Mouse (Mus musculus): Measurements from ENCODE around the gene Tns1.

Tns1 gene

DNA sequence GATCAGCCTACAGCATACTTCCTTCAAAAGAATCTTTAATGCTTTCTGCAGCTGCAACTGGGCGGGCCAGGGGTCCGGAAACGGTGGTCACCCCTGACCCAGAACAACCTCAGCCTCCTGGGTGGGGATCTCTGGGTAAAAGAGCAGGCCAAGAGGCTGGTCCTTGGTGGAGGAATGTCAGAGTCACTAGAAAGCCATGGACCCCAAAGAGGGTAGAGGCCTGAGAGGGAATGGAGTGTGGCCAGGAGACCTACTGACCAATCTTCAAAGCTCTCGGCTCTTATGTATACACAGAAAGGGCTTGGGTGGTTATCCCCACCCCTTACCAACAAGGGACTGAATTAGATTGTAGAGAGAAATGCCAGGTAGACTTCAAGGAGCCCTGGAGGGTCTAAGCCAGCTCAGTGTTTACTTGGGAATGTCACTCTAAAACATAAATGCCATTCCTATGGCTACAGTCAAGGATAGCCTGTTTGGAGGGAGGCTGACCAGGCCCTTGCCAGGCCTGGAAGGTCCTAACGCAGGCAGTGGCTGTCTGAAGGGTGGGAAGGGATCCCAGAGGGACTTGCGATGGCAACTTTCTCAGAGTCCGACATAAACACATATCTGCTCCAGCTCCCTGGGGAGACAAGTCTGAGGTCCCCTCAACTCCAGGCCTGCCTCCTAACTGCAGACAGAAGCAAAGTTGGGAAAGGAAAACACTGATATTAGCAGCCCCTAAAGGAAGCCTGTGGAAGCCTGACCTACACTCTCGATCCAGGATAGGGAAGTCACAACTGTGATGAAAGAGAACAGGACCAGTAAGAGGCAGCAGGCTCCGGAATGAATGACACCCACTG lies 92.3 kb downstream of the Tns1 start:
- no peak for DNase-seq (ENCODE audit: low spot score in 2 of 2)

DNA sequence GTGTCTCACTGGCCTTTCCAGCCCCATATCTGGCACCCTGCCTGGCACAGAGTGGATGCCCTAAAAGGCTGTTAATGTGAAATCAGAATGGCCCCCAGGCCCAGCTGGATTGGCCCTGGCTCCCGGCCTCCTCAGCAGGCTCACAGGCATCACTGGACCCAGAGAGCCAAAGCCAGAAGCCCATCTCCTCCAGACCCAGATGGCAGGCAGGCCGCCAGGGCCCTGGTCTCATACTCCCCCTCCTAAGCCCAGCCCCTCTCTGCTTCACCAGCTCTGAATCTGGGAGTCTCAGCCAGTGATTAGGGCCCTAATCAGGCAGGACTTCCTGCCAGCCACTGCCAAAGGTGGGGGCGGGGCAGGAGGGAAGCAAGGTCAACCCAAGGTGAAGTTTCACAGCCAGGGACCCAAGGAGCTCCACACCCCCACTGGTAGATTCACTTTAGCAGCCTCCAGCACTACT lies 93.3 kb downstream of the Tns1 start:
- peak; percentile 45 to 52 for DNase-seq (ENCODE audit: low spot score in 2 of 2)

GRCm38 (mm10) chr1:74030285-74030684 lies 94.0 kb downstream of the Tns1 start:
- DNase-seq (ENCODE audit: low spot score in 2 of 2), result no peak

DNA sequence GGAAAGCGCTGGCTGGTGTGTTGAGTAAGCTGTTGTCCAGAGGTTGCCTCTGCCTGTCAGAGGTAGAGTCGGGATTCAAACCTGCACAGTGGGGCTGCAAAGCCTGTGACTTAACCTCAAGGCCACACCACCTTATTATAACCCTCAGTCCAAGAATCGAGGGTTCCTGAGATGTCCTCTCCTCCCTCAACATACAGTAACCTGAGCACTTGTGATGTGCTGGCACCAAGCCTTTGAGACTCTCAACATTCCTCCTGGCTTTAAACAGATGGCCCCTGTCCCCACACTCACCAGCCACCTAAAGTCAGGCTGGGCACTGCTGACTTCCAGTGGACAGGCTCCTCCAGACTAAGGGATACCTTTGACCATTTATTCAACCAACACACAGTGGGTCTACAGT lies 94.6 kb downstream of the Tns1 start:
- no peak for DNase-seq (ENCODE audit: low spot score in 2 of 2)

DNA sequence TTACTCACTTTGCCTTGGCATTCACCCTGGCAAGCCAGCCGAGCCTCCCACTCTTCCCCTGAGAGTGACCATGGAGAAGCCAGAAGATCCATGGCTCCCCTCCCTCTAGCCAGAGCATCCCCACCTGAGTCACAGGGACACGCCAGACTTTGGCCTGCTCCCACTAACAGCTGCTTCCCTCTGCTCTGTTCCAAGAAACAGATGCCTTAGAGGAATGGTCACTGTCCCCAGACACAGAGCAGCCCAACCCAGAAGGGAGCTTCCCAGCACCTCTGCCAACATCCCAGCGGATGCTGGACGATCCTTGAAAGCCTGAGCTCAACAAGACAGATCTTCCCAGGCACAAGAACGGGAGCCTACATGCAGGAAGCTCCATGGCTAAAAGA lies 95.4 kb downstream of the Tns1 start:
- DNase-seq (ENCODE audit: low spot score in 2 of 2), result no peak

GRCm38 (mm10) chr1:74028118-74028880 lies 96.0 kb downstream of the Tns1 start:
- DNase-seq (ENCODE audit: low spot score in 2 of 2), result no peak

DNA sequence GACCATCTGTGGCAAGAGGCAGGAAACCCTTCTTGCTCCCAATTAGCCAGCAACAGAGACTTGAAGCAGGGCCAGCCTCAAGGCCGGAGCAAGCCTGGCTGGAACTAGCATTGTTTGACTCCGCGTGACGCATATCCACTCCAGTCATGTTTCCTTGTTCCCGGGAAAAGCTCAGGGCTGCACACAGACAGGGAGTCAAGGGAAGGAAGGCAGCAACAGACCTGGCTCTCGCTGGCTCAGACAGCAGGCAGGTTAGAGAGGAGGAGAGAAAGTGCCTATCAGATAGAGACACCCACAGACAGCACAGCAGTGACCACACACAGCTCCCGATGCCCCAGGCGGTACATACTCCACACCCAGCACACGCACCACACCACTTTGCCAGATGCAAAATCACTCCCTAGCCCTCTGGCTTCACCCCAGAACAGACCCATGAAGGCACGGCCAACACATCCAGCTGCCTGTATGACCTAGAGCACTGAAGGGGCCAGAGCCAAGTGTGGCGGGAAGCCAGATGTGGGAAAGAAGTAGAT lies 96.6 kb downstream of the Tns1 start:
- peak in 1 of 2 experiments; percentile 37 for DNase-seq (ENCODE audit: low spot score in 2 of 2)

DNA sequence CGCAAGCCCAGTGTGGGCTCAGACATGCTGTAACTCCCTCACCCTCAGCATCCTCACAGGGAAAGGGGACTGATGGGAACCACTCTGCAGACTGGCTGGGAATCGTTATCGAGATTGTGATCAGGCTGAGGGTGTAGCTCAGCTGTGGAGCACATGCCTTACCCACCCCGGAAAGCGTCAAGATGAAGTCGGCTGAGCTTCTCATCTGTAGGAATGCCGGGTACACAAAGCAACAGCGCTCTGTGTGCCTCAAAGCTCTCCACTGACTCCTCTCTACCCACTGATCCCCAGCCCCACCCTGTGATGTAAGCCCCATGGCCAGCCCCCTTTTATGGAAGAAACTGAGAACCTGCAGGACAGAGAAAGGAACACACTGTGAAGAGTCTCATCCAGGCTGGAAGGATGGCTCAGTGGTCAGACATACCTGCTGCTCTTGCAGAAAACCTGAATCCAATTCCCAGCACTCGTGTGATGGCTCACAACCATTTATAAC lies 97.5 kb downstream of the Tns1 start:
- no peak for DNase-seq (ENCODE audit: low spot score in 2 of 2)

- DNase-seq (ENCODE audit: low spot score in 2 of 2), result no peak
Observed at GRCm38 (mm10) chr1:74025651-74026226, 98.5 kb downstream of the Tns1 start.

- DNase-seq (ENCODE audit: low spot score in 2 of 2), result no peak
Observed at GRCm38 (mm10) chr1:74025227-74025626, 99.0 kb downstream of the Tns1 start.

DNA sequence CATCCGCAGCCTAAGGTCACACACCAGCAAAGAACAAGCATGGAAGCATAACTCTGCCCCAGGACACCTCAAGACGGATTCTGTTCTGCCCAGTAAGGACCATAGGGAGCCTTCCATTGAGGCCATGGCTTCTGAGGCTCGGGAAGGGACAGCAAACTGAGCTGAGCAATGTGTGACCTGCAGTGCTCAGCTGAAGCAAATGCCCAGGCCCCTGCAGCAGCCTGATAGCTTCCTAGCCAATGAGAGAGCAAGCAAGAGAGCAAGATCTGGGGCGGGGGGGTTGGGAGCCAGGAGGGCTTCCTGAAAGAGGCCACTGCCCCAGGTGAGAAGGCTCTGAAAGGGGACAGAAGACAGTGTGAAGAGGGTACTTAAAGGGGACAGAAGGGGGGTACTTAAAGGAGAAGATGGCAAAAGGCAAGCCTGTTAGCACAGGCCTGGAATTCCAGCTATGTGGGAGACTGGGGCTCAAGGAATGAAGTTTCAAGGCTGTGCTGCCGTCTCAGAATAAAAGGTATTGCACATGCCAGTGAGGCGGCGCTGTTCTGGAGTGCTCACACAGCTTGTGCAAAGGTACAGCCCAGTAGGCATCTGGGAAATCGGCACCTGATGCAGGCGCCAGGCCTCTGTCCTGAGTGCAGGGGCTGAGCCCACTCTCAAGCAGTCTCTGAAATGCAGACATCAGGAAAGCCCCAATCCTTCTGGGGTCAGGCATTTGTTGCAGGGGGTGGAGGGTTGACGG lies 99.6 kb downstream of the Tns1 start:
- no peak for DNase-seq (ENCODE audit: low spot score in 2 of 2)

GRCm38 (mm10) chr1:74022998-74023397 lies 101.3 kb downstream of the Tns1 start:
- no peak for DNase-seq (ENCODE audit: low spot score in 2 of 2)

- DNase-seq (ENCODE audit: low spot score in 2 of 2), result no peak
Observed at GRCm38 (mm10) chr1:74022536-74022935, 101.7 kb downstream of the Tns1 start.

DNA sequence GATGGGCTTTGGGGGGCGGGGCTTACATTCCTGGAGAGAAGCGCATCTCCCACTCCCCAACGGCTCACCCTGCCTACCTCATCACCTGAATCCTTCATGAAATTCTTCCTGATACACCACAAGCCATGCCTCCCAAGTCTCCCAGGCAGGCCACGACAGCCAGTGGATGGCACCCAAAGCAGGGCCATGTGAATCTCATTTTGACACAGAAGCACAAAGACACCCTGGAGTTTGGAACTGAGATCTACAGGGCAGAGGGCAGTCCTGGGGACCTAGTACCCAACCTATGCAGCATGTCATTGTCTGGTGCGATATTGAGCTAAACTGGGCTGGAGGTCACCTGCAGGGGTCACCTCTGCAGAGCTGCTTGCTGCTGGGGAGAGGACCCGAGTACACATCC lies 104.0 kb downstream of the Tns1 start:
- no peak for DNase-seq (ENCODE audit: low spot score in 2 of 2)

GRCm38 (mm10) chr1:74017399-74018172 lies 106.7 kb downstream of the Tns1 start:
- no peak for DNase-seq (ENCODE audit: low spot score in 2 of 2)

DNA sequence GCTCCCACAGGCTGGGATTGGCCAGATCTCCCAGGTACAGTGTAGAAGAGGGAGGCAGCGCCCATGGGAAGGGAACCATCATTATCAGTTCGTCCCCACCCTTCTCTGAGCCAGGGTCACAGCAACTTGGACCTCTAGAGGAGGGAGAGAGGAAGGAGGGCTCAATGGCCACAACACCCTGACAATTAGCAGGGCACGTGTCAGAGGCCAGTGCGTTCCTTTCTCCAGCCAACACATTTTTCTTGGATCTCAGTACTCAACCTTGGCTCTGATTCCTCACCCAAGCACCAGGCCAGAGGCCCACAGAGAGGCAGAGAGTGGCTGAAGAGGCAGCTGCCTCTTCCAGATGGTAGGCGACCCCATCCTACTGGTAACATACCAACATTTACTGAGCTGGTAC lies 107.6 kb downstream of the Tns1 start:
- no peak for DNase-seq (ENCODE audit: low spot score in 2 of 2)

DNA sequence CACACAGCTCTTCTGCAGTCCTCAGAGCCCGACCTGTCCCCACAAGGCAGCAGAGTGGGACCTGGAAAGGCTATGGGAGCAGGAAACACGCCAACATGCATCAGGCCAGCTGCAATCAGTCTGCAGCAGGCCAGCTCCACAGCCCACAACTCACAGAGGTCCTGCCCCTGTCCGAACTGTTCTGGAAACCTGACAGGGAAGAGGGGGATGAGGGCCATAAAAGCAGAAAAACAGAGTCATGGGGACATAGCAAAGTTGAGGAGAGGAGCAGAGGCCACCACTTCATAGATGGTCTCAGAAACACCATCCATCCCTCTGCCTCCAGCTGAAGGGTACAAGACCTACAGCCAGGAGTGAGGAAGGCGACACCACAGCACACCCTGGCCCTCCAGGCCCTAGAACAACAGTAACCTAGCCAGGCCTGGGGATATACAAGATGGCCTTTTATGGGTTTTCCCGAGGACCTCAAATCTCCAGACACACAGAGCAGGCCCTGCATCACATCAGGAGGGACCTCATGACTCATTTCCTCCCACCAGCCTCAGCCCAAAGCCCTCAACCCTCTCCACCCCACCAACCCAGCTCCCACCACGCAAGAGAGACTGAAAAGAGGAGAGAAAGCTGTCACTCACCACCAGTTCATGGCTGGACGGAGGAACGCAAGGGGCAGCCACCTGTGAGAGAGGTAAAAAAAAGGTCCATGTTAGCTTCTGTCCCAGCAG lies 108.6 kb downstream of the Tns1 start:
- DNase-seq (ENCODE audit: low spot score in 2 of 2), result no peak

- DNase-seq (ENCODE audit: low spot score in 2 of 2), result no peak
Observed at GRCm38 (mm10) chr1:74014538-74015327, 109.5 kb downstream of the Tns1 start.

Data from right cerebral cortex, postnatal 10 days (tissue).